Mouse (Mus musculus) heart, postnatal 10 days (tissue): Measurements from ENCODE around the gene Eef2. TPM values are rescaled to one million over a fixed set of nuclear protein-coding genes. Genes with fewer than 3 reads are reported as not detected.
"Not testable (repeated sequence)": the region's sequence is repeated elsewhere in the genome, so short reads cannot be mapped to it uniquely, and the experiment has no call there.

ENCODE experiments used
- DNase-seq, 2 experiments: peaks; one replicate each; pipeline ENCODE4 v3.0.0; 2021
- intact Hi-C: fragments of 180-260 bp; cut with DNase I; formaldehyde crosslinking; loops from one replicate; pipeline ENCODE4 v1.15.1; 2025
- total RNA-seq, 2 experiments: library from RNA; stranded (reverse); gene quantifications; 2 replicates each; pipeline ENCODE4 v1.2.3; 2021

Gene Eef2
- total RNA-seq, 2 experiments from 2014 or later, result 1,333 to 1,385 TPM

GRCm38 (mm10) chr10:81196470-81197065 is 20.1 kb downstream of the Eef2 start:
- intact Hi-C loops, result loop anchor here (5.0 kb wide), 1 partner anchor 251 kb away; no protein-coding TSS in a partner anchor

DNA sequence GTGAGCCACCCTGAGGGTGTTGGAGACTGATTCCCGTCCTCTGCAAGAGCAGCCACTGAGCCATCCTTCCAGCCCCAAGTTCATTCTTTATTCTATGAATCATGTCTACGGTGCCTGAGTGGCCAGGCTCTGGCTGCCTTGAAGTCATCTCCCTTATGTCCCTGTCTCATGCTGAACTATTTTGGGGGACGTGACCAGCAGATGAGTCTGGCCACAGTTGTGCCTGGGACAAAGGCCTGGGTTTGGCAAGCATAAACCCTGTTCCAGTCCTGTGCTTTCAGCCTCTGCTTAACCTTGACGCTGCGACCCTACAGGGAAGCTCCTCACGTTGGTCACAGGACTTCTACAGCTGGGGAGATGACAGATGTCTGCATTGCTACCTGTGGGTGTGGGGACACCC is 20.9 kb downstream of the Eef2 start:
- peak; percentile 58 to 71 for DNase-seq
- intact Hi-C loops, result loop anchor here (5.0 kb wide), 1 partner anchor 250 kb away; no protein-coding TSS in a partner anchor

More at GRCm38 (mm10) chr10:81196470-81197065, 20.1 kb downstream of the Eef2 start:
- DNase-seq, result peak; percentile 68 to 71

GRCm38 (mm10) chr10:81198230-81198629 is 21.8 kb downstream of the Eef2 start:
- DNase-seq, result peak; percentile 79 to 82
- intact Hi-C loops, result loop anchor here (1.0 to 5.0 kb wide), 2 partner anchors 20 to 249 kb away; no protein-coding TSS in a partner anchor

GRCm38 (mm10) chr10:81198990-81199389 is 22.6 kb downstream of the Eef2 start:
- intact Hi-C loops, result loop anchor here (1.0 to 5.0 kb wide), 2 partner anchors 19 to 248 kb away; no protein-coding TSS in a partner anchor
- peak in 1 of 2 experiments; percentile 40 for DNase-seq

DNA sequence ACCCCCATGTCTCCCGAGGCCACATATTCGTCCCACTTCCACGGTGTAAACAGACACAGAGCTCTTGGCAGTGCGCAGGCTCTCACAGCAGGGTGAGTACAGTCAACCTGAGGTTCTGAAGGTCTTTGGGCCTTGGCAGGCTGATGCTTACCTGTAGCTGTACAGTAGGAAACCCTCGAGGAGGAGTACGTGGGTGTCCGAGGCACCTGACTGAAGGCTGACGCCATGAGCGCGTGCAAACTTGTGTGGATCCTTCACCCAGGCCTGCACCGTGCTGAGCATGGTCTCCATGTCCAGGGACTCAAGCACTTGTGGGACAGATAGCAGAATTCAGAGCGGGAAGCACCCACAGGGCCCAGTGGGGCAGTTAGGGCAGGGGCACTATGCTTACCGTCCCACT is 23.7 kb downstream of the Eef2 start:
- DNase-seq, result peak in 1 of 2 experiments; percentile 46

GRCm38 (mm10) chr10:81200605-81201287 is 24.3 kb downstream of the Eef2 start:
- peak; percentile 41 to 48 for DNase-seq
- intact Hi-C loops, result no loop called here

More for the DNA sequence above, 23.7 kb downstream of the Eef2 start:
- intact Hi-C loops, result no loop called here

DNA sequence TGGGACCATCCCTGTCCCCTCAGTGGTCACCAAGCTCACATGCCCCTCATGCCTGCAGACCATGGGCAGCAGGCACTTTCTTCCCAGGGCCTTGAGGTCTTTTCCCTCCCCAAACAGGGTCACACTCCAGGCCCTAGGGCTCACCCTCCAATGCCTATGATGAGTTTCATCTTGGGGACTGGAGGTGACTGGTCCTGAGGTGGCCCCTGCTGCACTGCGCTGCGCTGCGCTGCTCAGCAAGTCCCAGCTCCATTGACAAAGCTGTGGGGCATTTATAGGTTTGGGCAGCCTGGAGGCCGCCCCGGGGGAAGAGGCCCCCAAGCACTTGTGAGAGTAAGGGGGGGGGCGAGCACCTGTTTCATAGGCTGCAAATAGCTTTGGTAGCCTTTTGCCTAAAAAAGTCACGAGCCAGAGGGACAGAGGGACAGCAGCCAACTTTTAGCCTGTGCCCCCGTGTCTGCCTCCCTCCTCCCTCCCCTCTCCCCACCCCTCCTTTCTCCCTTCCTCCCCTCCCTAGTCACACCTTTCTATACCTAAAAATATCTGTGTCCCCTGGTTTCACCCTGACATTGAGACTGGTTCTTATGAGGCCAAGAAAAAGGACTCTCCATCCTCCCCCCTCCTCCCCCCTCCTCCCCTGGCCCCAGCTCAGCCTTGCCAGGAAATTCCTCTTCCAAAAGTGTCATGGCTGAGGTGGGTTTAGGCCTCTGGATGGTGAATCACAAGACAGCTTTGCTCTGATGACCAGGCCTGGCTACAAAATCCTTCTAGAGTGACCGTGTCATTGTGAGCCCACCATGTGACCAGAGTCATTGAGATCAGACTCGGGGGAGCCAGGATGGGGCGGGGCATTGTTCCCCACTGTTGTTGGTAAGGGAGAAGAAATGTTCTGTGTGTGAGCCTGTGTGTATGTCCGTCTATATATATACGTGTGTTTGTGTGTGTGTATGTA is 25.7 kb downstream of the Eef2 start, which contains the start of gene Nmrk2:
Gene Nmrk2 (minus strand): TSS at position 245 of the 952 bp plus-strand sequence.
- peak; percentile 77 to 82 for DNase-seq

GRCm38 (mm10) chr10:81202978-81203720 is 26.7 kb downstream of the Eef2 start:
- intact Hi-C loops, result no loop called here
- DNase-seq, result peak; percentile 38 to 48

More for the DNA sequence above, 25.7 kb downstream of the Eef2 start, which contains the start of gene Nmrk2:
- intact Hi-C loops, result no loop called here

GRCm38 (mm10) chr10:81204137-81204536 is 27.7 kb downstream of the Eef2 start:
- intact Hi-C loops, result no loop called here

GRCm38 (mm10) chr10:81210154-81210553 is 33.7 kb downstream of the Eef2 start:
- intact Hi-C loops, result no loop called here
- DNase-seq, result peak in 1 of 2 experiments; percentile 43

More at GRCm38 (mm10) chr10:81204137-81204536, 27.7 kb downstream of the Eef2 start:
- DNase-seq, result peak in 1 of 2 experiments; percentile 21

- intact Hi-C loops, result no loop called here
These were observed 39.8 kb downstream of the Eef2 start for GRCm38 (mm10) chr10:81216260-81216659.

GRCm38 (mm10) chr10:81216810-81217209 is 40.4 kb downstream of the Eef2 start:
- DNase-seq, result no peak
- intact Hi-C loops, result no loop called here

More at GRCm38 (mm10) chr10:81216260-81216659, 39.8 kb downstream of the Eef2 start:
- DNase-seq, result no peak

DNA sequence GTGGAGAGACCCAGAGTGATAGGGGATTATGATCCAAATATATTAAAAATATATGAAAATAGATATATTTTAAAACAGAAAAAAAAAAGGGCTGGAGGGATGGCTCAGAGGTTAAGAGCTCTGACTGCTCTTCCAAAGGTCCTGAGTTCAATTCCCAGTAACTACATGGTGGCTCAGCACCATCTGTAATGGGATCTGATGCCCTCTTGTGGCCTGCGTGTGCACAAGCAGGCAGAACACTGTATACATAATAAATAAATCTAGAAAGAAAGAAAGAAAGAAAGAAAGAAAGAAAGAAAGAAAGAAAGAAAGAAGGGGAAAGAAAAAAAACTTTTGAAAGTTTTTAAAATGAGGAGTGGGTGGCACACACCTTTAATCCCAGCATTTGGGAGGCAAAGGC is 40.8 kb downstream of the Eef2 start:
- DNase-seq, result peak in 1 of 2 experiments; percentile 44
- intact Hi-C loops, result not testable (repeated sequence)

DNA sequence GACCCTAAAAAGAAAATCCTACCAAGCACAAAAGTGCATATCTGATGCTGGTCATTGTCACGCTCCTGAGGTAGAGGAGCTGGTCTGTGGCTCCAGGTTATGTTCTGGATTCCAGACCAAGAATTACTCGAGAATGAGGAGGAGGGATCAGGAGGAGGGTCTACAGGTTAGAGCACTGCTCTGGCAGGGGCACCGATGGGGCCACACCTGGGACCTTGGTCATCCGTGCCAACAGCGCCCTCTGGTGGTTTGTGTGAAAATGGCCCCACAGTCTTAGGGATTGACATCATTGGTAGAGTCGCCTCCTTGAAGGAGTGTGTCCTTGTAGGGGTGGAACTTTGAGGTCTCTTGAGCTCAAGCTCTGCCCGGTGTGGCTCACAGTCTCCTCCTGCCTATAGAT is 41.5 kb downstream of the Eef2 start:
- DNase-seq, result peak; percentile 75 to 84
- intact Hi-C loops, result loop anchor here (1.0 kb wide), 1 partner anchor 20 kb away; no protein-coding TSS in a partner anchor

DNA sequence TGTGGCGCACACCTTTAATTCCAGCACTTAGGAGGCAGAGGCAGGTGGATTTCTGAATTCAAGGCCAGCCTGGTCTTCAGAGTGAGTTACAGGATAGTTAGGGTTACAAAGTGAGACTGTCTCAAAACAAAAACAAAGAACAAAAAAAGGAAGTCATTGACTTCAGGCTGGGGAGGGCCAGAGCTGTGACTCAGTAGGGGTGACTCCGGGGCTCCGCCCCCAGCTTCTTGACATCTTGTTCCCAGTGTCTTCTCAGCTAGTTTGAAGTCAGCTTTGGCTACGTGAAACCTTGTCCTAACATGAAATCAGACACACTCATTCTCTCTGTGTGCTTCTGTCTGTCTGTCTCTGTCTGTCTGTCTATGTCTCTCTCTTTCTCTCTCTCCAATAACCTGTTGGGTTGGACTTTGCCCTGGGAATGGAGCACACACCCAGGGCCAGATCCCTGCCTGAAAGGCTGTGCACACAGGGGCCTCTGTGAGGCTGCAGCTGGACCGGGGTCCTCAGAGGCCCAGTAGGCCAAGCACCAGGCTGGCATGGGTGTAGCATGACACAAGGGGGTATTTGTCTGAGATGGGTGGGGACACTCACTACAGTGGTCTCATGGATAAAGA is 45.1 kb downstream of the Eef2 start:
- intact Hi-C loops, result no loop called here
- DNase-seq, result no peak

DNA sequence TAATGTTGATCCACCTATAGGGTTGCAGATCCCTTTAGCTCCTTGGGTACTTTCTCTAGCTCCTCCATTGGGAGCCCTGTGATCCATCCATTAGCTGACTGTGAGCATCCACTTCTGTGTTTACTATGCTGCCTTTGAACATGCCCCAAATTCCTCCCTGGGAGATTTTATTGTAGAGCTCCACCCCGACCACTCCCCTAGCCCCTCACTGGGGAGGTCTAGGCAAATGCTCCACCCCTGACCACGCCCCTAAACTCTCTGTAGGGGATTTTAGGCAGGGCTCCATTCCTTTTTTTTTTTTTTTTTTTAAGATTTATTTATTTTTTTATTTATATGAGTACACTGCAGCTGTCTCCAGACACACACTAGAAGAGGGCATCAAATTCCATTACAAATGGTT is 47.3 kb downstream of the Eef2 start:
- intact Hi-C loops, DNase-seq: not testable (repeated sequence)

GRCm38 (mm10) chr10:81229735-81230437 is 53.5 kb downstream of the Eef2 start:
- DNase-seq, result no peak
- intact Hi-C loops, result no loop called here
